Mouse (Mus musculus): ENCODE measurements around the gene Medag.

Medag gene

GRCm38 (mm10) chr5:149428810-149429255 is 17.3 kb downstream of the Medag start:
- DNase-seq (ENCODE audit: low spot score in 2 of 2) = peak; percentile 67 to 73

GRCm38 (mm10) chr5:149429541-149429940 is 18.0 kb downstream of the Medag start:
- no peak for DNase-seq (ENCODE audit: low spot score in 2 of 2)

- DNase-seq (ENCODE audit: low spot score in 2 of 2) = no peak
Measured at GRCm38 (mm10) chr5:149430943-149431342, 19.4 kb downstream of the Medag start.

- DNase-seq (ENCODE audit: low spot score in 2 of 2) = no peak
Measured at GRCm38 (mm10) chr5:149433618-149434017, 22.1 kb downstream of the Medag start.

- no peak for DNase-seq (ENCODE audit: low spot score in 2 of 2)
Measured at GRCm38 (mm10) chr5:149434141-149434690, 22.7 kb downstream of the Medag start.

GRCm38 (mm10) chr5:149436541-149436940 is 25.0 kb downstream of the Medag start:
- DNase-seq (ENCODE audit: low spot score in 2 of 2) = no peak

- DNase-seq (ENCODE audit: low spot score in 2 of 2) = no peak
Measured at GRCm38 (mm10) chr5:149437150-149437549, 25.6 kb downstream of the Medag start.

GRCm38 (mm10) chr5:149439531-149440179 is 28.1 kb downstream of the Medag start, which contains the start of gene Tex26:
Tex26 (plus strand) TSS chr5:149439660.
- peak; percentile 61 to 65 for DNase-seq (ENCODE audit: low spot score in 2 of 2)

- DNase-seq (ENCODE audit: low spot score in 2 of 2) = peak; percentile 60 to 69
Measured at GRCm38 (mm10) chr5:149440180-149440573, 28.6 kb downstream of the Medag start.

- no peak for DNase-seq (ENCODE audit: low spot score in 2 of 2)
Measured at GRCm38 (mm10) chr5:149441646-149442276, 30.2 kb downstream of the Medag start.

GRCm38 (mm10) chr5:149442277-149442660 is 30.7 kb downstream of the Medag start:
- no peak for DNase-seq (ENCODE audit: low spot score in 2 of 2)

GRCm38 (mm10) chr5:149444451-149444850 is 32.9 kb downstream of the Medag start:
- no peak for DNase-seq (ENCODE audit: low spot score in 2 of 2)

- DNase-seq (ENCODE audit: low spot score in 2 of 2) = peak; percentile 42 to 56
Measured at GRCm38 (mm10) chr5:149446495-149446894, 34.9 kb downstream of the Medag start.

- DNase-seq (ENCODE audit: low spot score in 2 of 2) = no peak
Measured at GRCm38 (mm10) chr5:149447733-149448132, 36.2 kb downstream of the Medag start.

GRCm38 (mm10) chr5:149449406-149449805 is 37.9 kb downstream of the Medag start:
- DNase-seq (ENCODE audit: low spot score in 2 of 2) = no peak

GRCm38 (mm10) chr5:149451209-149451681 is 39.7 kb downstream of the Medag start:
- no peak for DNase-seq (ENCODE audit: low spot score in 2 of 2)

GRCm38 (mm10) chr5:149454281-149454680 is 42.7 kb downstream of the Medag start:
- DNase-seq (ENCODE audit: low spot score in 2 of 2) = peak; percentile 58 to 88

GRCm38 (mm10) chr5:149456544-149456943 is 45.0 kb downstream of the Medag start:
- peak in 1 of 2 experiments; percentile 43 for DNase-seq (ENCODE audit: low spot score in 2 of 2)

- DNase-seq (ENCODE audit: low spot score in 2 of 2) = no peak
Measured at GRCm38 (mm10) chr5:149462071-149462470, 50.5 kb downstream of the Medag start.

GRCm38 (mm10) chr5:149465305-149465704 is 53.8 kb downstream of the Medag start:
- no peak for DNase-seq (ENCODE audit: low spot score in 2 of 2)

- DNase-seq (ENCODE audit: low spot score in 2 of 2) = no peak
Measured at GRCm38 (mm10) chr5:149474142-149474541, 62.6 kb downstream of the Medag start.

- no peak for DNase-seq (ENCODE audit: low spot score in 2 of 2)
Measured at GRCm38 (mm10) chr5:149474701-149475468, 63.3 kb downstream of the Medag start.

Data from thymus, postnatal 10 days (tissue).